Mouse (Mus musculus) ES-E14 (cell line): ENCODE measurements at regions not wholly inside any gene's neighbourhood (a gene's known extent, or its start where the extent isn't known, plus 50 kb on each side); places are given as distances from the start of the nearest gene placed in this dataset.

Source experiments
- DNase-seq: peaks from one replicate; pipeline ENCODE4 v3.0.0-alpha.2; 2013; ENCODE audit warnings: low read depth, low spot score
- H3K27ac ChIP-seq: 2 replicates; pipeline ENCODE4 v1.5.1; 2012; ENCODE audit warnings: low read depth, mild to moderate bottlenecking, low read length, moderate library complexity, mixed read lengths; ENCODE audit not compliant: poor library complexity, insufficient read depth, severe bottlenecking
- H3K36me3 ChIP-seq: 2 replicates; pipeline ENCODE4 v1.6.1; 2012; ENCODE audit warnings: mild to moderate bottlenecking, low read length, moderate library complexity, mixed read lengths; ENCODE audit not compliant: control insufficient read depth, poor library complexity, insufficient read depth, severe bottlenecking
- H3K4me1 ChIP-seq, 2 experiments: fragments of 150-350 bp in 1 of 2; sonication (generic) in 1 of 2; 2 replicates each; pipeline ENCODE4 v1.6.1; 2012; ENCODE audit warnings: low read length in 2 of 2, mild to moderate bottlenecking in 1 of 2, mixed read lengths in 1 of 2; ENCODE audit not compliant: control insufficient read depth in 2 of 2, insufficient read depth in 2 of 2, poor library complexity in 1 of 2
- H3K4me3 ChIP-seq, 2 experiments: fragments of 150-350 bp in 1 of 2; sonication (generic) in 1 of 2; 2 replicates each; pipeline ENCODE4 v1.5.1; 2012; ENCODE audit warnings: low read length in 2 of 2, low read depth in 1 of 2, mild to moderate bottlenecking in 1 of 2, mixed read lengths in 1 of 2; ENCODE audit not compliant: insufficient read depth in 1 of 2, poor library complexity in 1 of 2, severe bottlenecking in 1 of 2
- H3K9ac ChIP-seq: 2 replicates; pipeline ENCODE4 v1.6.1; 2012; ENCODE audit warnings: low read depth, mild to moderate bottlenecking, low read length, mixed read lengths; ENCODE audit not compliant: poor library complexity, insufficient read depth, severe bottlenecking
- H3K9me3 ChIP-seq: fragments of 150-350 bp; sonication (generic); 2 replicates; pipeline ENCODE4 v1.6.1; 2012; ENCODE audit warnings: low read depth, mild to moderate bottlenecking, low read length; ENCODE audit not compliant: control insufficient read depth, insufficient read depth
- CHD2 ChIP-seq: IDR thresholded peaks from 2 replicates; pipeline ENCODE4 v1.6.1; 2014; ENCODE audit warnings: mild to moderate bottlenecking, low read depth, low read length, inconsistent platforms
- HCFC1 ChIP-seq: IDR thresholded peaks from 2 replicates; pipeline ENCODE4 v1.6.1; 2012; ENCODE audit warnings: low read length, inconsistent platforms, borderline replicate concordance; ENCODE audit not compliant: insufficient read depth
- MAFK ChIP-seq: IDR thresholded peaks from 2 replicates; pipeline ENCODE4 v1.6.1; 2014; ENCODE audit warnings: mild to moderate bottlenecking, low read depth, low read length, inconsistent platforms; ENCODE audit not compliant: insufficient read depth
- ZC3H11A ChIP-seq: IDR thresholded peaks from 2 replicates; pipeline ENCODE4 v1.6.1; 2012; ENCODE audit warnings: low read depth, mild to moderate bottlenecking, inconsistent platforms, low read length, borderline replicate concordance
- ZNF384 ChIP-seq: IDR thresholded peaks from 2 replicates; pipeline ENCODE4 v1.6.1; 2012; ENCODE audit warnings: low read depth, low read length, inconsistent platforms
- in situ Hi-C, 2 experiments: fragments of 600-800 bp; cut with MboI; formaldehyde crosslinking; loops; one replicate each; pipeline ENCODE4 v1.15.1; 2025; ENCODE audit warnings: low sequenced_read_pairs in 2 of 2, inconsistent platforms in 1 of 2; ENCODE audit not compliant: unreplicated experiment in 2 of 2

GRCm38 (mm10) chr9:69566996-69567395, 113.6 kb downstream of the Anxa2 start:
- Histone ChIP-seq H3K27ac (no peak overlapping the region), H3K9ac (no peak overlapping the region), H3K9me3 (no peaks in the 10 kb centered on the region), H3K36me3 (no peaks in the 10 kb centered on the region), H3K4me1 (no peaks in the 10 kb centered on the region), H3K4me3 (no peak overlapping the region)
- TF ChIP-seq CHD2 (no peak), MAFK (no peak), HCFC1 (no peak), ZNF384 (no peak), ZC3H11A (no peak)
- no peak for DNase-seq
- in situ Hi-C loops: no loop called here

- Histone ChIP-seq H3K4me3 (no peak overlapping the region), H3K36me3 (no peaks in the 10 kb centered on the region), H3K9ac (no peak overlapping the region), H3K27ac (no peak overlapping the region), H3K4me1 (no peaks in the 10 kb centered on the region), H3K9me3 (no peaks in the 10 kb centered on the region)
- no peak for DNase-seq
- TF ChIP-seq ZNF384 (no peak), ZC3H11A (no peak), MAFK (no peak), HCFC1 (no peak), CHD2 (no peak)
- in situ Hi-C loops: no loop called here
These were observed 89.8 kb downstream of the Anxa2 start for GRCm38 (mm10) chr9:69543241-69543640.
